Mouse (Mus musculus): ENCODE measurements around the gene Col11a2. TPM values are rescaled to one million over a fixed set of nuclear protein-coding genes. Genes with fewer than 3 reads are reported as not detected.

The Col11a2 gene
- polyA plus RNA-seq, 1 experiment from 2014 or later: 0.79 TPM

DNA sequence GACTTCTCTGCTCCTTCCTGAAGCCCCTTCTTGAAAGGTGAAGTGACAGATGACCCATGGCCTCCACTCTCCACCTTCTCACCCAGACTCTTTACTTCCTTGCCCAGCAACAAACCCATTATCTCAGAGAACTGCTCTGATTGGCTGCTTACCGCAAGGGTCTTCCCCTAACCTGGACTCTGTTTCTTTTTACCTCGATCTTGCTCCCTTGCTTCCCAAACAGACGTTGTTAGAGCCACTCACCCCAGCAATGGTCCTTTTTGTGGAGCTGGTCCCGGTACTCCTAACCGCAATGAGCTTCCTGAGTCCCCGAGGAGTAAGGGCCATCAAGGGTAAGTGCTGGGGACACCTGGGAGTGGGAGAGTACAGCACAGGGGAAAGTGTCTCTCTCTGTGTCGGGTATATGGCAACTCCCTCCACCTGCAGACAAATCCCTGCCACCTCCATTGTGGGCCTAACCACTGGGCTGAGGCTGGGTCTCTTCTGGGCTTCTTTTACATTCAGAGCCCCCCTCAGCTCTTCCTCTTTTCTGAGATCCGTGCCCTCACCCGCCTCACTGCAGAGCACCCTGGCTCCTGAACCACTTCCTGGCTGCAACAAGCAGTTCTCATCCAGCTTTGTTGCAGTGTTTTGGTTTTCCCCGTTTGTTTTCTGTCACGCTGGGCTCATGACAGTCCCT, 53.1 kb downstream of the Col11a2 start, which contains the start of gene H2-Oa:
H2-Oa (plus strand) TSS at position 144 of the 679 bp plus-strand sequence.
- no peaks in the 10 kb centered on the region for H3K9me3 ChIP-seq (replicated peaks)
- H3K4me1 ChIP-seq (replicated peaks): peaks cover 7% of the 10 kb centered on the region; the same call in 1 of the 2 replicates
- no peak within 1 kb of the TSS; the same call in 1 of the 2 replicates for H3K4me3 ChIP-seq (replicated peaks)
- WGBS (ENCODE audit: insufficient replicate concordance): 12% methylated on average over 11 of the region's 11 CpGs
- no peak within 1 kb of the TSS for H3K9ac ChIP-seq
- H3K27me3 ChIP-seq: no peaks in the 10 kb centered on the region; the same call in 1 of the 2 replicates
- no peak for ATAC-seq (ENCODE audit: insufficient read depth)
- H3K4me2 ChIP-seq: peak within 1 kb of the TSS; percentile 27; the same call in 1 of the 2 replicates
- H3K36me3 ChIP-seq (replicated peaks): no peaks in the 10 kb centered on the region
- no peak within 1 kb of the TSS for H3K27ac ChIP-seq (replicated peaks)

DNA sequence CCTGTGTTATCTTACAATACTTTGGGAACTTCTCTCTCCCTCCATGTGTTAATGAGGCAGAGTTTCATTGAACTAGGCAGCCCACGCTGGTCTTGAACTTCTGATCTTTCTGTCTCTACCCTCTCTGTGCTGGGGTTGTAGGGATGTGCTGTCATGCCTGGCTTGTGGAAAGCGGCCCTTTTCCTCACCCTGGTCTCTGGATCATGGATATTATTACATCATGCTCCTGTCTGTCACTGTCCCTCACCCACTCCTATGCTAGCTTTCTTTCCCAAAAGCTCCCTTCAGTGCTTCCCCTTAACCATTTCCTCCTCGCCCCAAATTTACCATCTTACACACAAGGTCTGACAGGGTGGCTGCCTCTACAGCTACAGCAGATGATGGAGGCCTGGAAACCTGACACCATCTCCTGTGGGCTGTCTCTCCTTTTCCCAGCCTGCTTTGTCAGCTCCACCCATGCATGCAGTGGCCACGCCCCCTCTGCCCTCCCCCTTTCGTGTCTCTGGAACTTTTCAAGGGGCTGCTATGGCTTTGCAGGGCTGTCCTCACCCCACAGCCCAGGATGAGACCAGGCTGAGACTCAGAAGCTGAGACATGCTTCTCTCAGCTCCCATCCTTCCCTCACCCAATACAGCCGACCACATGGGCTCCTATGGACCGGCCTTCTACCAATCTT, 54.1 kb downstream of the Col11a2 start:
- Histone ChIP-seq H3K4me2 (no peak overlapping the region), H3K4me3 (replicated peaks) (no peak overlapping the region), H3K36me3 (replicated peaks) (no peaks in the 10 kb centered on the region), H3K27ac (replicated peaks) (no peak overlapping the region), H3K4me1 (replicated peaks) (peaks cover 4% of the 10 kb centered on the region; the same call in 1 of the 2 replicates), H3K27me3 (no peaks in the 10 kb centered on the region; the same call in 1 of the 2 replicates), H3K9ac (no peak overlapping the region), H3K9me3 (replicated peaks) (no peaks in the 10 kb centered on the region)
- 33% methylated on average over 7 of the region's 7 CpGs for WGBS (ENCODE audit: insufficient replicate concordance)
- ATAC-seq (ENCODE audit: insufficient read depth): no peak

DNA sequence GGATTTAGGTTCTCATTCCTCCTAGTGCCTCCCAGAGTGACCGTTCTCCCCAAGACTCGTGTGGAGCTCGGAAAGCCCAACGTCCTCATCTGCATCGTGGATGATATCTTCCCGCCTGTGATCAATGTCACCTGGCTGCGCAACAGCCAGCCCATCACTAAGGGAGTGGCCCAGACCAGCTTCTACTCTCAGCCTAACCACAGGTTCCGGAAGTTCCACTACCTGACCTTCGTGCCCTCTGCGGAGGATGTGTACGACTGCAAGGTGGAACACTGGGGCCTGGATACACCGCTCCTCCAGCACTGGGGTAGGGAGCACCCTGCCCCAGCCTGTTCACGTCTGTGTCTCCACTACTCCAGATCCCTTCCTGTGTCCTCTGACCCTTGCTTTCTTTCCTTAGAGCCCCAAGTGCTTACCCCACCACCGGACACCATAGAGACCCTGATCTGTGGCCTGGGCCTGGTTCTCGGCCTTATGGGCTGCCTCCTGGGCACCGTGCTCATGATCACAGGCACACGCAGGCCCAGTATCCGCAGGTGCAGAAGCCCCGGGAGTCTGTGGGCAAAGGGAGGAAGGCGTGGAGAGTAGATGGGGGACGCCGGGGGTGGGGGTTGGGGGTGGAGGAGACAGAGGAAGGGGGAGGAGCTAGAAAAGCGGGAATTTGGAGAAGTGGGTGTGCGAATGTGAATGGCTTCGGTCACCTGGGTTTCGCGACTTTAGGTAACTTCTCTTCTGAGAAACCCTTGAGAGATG, 55.2 kb downstream of the Col11a2 start:
- Histone ChIP-seq H3K36me3 (replicated peaks) (no peaks in the 10 kb centered on the region), H3K27ac (replicated peaks) (no peak overlapping the region), H3K4me1 (replicated peaks) (peaks cover 9% of the 10 kb centered on the region; the same call in 1 of the 2 replicates), H3K9me3 (replicated peaks) (no peaks in the 10 kb centered on the region), H3K27me3 (no peaks in the 10 kb centered on the region; the same call in 1 of the 2 replicates), H3K4me3 (replicated peaks) (no peak overlapping the region), H3K9ac (no peak overlapping the region), H3K4me2 (no peak overlapping the region)
- WGBS (ENCODE audit: insufficient replicate concordance): 62% methylated on average over 27 of the region's 27 CpGs
- no peak for ATAC-seq (ENCODE audit: insufficient read depth)

DNA sequence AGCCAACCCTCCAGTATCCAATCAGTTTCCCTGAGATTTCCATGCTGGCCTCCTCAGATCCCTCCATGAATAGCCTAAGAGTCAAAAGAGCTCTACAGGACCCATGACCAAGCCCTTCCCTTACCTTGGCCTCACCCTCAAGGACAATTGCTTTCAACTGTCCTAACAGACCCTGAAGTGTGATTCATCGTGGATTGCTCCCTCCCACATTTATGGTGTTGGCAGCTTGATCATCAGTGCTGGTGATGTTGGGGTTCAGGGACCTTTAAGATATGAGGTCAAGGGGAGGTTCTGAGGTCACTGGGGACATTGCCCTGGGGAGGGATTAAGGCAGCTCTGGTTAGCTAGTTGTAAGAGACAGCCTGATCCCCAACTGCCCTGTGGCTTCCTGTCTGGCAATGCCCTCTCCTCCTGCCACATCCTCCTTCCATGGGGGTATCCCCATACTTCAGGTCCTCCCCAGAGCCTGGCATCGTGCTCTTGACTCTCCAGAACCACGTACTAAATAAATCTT, 57.3 kb downstream of the Col11a2 start:
- no peak for ATAC-seq (ENCODE audit: insufficient read depth)
- WGBS (ENCODE audit: insufficient replicate concordance): 28% methylated on average over 3 of the region's 3 CpGs
- H3K27me3 ChIP-seq: peaks cover 3% of the 10 kb centered on the region; the same call in 1 of the 2 replicates
- H3K36me3 ChIP-seq (replicated peaks): no peaks in the 10 kb centered on the region
- H3K4me2 ChIP-seq: no peak overlapping the region
- H3K4me3 ChIP-seq (replicated peaks): no peak overlapping the region
- H3K4me1 ChIP-seq (replicated peaks): peaks cover 5% of the 10 kb centered on the region
- no peak overlapping the region for H3K27ac ChIP-seq (replicated peaks)
- no peaks in the 10 kb centered on the region for H3K9me3 ChIP-seq (replicated peaks)
- H3K9ac ChIP-seq: no peak overlapping the region

DNA sequence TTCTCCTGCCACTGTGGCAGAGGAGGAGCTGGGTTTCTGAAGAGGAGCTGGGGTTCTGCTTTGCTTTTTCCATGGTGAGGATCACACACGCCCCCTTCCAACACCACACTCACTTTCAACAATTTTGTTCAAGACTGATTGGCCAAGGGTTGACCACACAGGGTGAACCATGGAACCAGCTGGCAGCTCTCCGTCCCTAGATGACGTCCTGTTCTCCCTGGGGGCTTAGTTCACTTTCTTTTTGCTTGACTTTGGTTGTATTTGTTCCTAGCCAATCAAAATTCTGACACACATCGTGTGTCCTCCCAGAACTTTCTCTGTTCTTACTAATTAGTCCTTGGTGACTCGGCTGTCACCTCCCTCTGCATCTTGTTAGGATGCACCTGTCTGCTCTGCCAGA, 58.0 kb downstream of the Col11a2 start:
- Histone ChIP-seq H3K4me1 (replicated peaks) (peaks cover 7% of the 10 kb centered on the region), H3K36me3 (replicated peaks) (no peaks in the 10 kb centered on the region), H3K9ac (no peak overlapping the region), H3K4me2 (no peak overlapping the region), H3K4me3 (replicated peaks) (no peak overlapping the region), H3K27ac (replicated peaks) (no peak overlapping the region), H3K9me3 (replicated peaks) (no peaks in the 10 kb centered on the region), H3K27me3 (peaks cover 3% of the 10 kb centered on the region; the same call in 1 of the 2 replicates)
- WGBS (ENCODE audit: insufficient replicate concordance): 46% methylated on average over 5 of the region's 5 CpGs
- no peak for ATAC-seq (ENCODE audit: insufficient read depth)

DNA sequence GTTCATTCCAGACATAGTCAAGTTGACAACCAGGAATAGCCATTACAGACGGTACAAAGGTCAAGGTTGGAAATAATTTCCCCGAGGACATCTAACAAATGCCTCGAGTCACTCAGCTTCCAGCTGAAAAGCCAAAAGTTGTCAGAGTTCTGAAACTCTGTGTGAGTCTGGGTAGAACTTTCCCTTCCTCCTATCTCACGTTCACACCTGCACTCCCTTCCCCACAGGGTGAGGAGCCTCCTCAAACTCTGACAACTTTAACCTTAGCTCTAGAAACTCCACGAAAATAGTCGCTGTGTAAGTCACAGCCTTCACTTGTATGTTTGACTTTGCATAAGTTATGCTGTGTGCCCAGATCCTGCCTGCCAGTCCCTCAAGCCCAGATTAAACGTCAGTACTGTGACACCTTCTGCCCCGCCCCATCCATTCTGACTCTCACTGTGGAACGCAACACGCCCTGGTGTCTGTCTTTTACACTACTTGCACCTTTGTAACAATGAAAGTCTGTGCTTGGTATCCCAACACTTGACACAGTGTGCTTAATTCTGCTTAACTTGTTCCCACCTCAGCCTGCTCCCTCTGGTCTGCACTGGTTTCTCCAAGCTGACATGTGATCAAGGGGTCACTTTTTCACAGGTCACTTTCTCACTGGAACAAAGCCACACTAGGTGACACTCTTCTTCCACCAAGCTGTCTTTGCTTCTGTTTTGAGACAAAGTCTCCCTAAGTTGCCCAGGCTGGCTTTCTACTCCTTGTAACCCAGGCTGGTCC, 59.7 kb downstream of the Col11a2 start:
- no peak for ATAC-seq (ENCODE audit: insufficient read depth)
- no peaks in the 10 kb centered on the region for H3K36me3 ChIP-seq (replicated peaks)
- H3K27ac ChIP-seq (replicated peaks): no peak overlapping the region
- no peaks in the 10 kb centered on the region for H3K9me3 ChIP-seq (replicated peaks)
- H3K9ac ChIP-seq: no peak overlapping the region
- H3K27me3 ChIP-seq: peaks cover 3% of the 10 kb centered on the region; the same call in 1 of the 2 replicates
- H3K4me3 ChIP-seq (replicated peaks): no peak overlapping the region
- H3K4me2 ChIP-seq: no peak overlapping the region
- peaks cover 7% of the 10 kb centered on the region for H3K4me1 ChIP-seq (replicated peaks)
- WGBS (ENCODE audit: insufficient replicate concordance): 33% methylated on average over 10 of the region's 10 CpGs

DNA sequence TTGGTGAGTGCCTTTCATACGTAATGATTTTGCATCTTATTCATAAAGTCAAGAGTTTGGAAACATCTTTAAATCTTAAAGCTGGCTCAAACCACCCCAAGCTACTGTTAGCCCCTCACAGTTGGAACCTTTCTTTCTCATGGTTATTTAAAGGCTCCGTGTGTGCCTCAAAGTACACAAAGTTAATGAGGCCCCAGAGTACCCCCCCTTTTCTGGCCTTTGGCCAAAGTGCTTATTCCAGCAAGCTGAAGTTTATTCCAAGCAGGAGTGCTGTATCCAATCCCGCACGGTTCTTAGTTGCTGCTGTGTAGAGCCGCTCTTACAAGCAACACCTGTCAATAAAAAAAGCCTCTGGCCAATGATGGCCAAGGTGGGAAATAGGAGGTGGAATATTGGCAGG, 60.3 kb downstream of the Col11a2 start:
- Histone ChIP-seq H3K4me1 (replicated peaks) (peaks cover 7% of the 10 kb centered on the region), H3K27ac (replicated peaks) (no peak overlapping the region), H3K27me3 (peaks cover 3% of the 10 kb centered on the region; the same call in 1 of the 2 replicates), H3K4me2 (no peak overlapping the region), H3K9ac (no peak overlapping the region), H3K4me3 (replicated peaks) (no peak overlapping the region), H3K9me3 (replicated peaks) (no peaks in the 10 kb centered on the region), H3K36me3 (replicated peaks) (no peaks in the 10 kb centered on the region)
- ATAC-seq (ENCODE audit: insufficient read depth): no peak
- WGBS (ENCODE audit: insufficient replicate concordance): 69% methylated on average over 5 of the region's 5 CpGs

DNA sequence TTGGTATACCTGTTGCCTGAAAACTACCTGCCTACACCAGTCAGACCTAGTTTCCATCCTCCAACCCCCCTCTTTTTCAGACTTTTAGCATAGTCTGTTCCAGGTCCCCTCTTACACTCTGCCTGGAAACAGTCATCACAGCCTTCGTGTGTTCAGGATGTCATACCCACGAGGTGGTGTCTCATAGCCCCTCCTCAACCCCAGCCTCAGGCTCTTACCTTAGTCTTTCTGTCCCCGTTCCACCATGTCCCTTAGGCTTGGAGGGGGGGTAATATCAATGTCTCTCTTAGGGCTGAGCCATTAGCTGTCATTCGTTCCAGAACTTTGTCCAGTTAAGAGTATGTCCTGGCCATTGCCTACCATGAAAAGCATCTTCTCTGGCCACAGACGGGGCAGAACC, 61.9 kb downstream of the Col11a2 start:
- peaks cover 3% of the 10 kb centered on the region; the same call in 1 of the 2 replicates for H3K27me3 ChIP-seq
- WGBS (ENCODE audit: insufficient replicate concordance): 19% methylated on average over 5 of the region's 5 CpGs
- no peak overlapping the region for H3K9ac ChIP-seq
- H3K36me3 ChIP-seq (replicated peaks): no peaks in the 10 kb centered on the region
- H3K4me3 ChIP-seq (replicated peaks): no peak overlapping the region
- H3K27ac ChIP-seq (replicated peaks): no peak overlapping the region
- no peaks in the 10 kb centered on the region for H3K9me3 ChIP-seq (replicated peaks)
- H3K4me1 ChIP-seq (replicated peaks): peaks cover 7% of the 10 kb centered on the region
- H3K4me2 ChIP-seq: 0 out of 2 replicates have a peak overlapping the region, but pooled peaks have one; percentile 62
- ATAC-seq (ENCODE audit: insufficient read depth): no peak

DNA sequence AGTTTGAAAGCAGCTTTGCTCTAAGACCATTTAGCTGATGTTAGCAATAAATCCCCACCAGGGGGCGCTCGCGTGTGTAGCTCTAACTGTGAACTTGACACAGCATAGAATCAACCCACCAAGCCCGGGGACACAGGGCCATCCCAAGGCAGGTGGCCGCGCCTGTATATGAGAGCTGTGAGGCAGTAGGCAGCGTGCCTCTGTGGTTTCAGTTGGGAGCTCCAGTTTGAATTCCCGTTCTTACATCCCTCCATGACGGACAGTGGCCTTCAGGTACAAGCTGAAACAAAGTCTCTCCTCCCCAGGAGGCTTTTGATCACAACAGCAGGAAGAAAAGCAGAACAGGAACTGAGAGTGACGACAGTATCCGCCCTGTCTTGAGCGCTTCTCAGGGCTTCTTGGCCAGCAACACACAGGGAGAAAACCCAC, 62.4 kb downstream of the Col11a2 start:
- no peak overlapping the region for H3K9ac ChIP-seq
- H3K27ac ChIP-seq (replicated peaks): no peak overlapping the region
- H3K4me1 ChIP-seq (replicated peaks): peaks cover 7% of the 10 kb centered on the region
- H3K4me2 ChIP-seq: peak overlapping the region; percentile 62
- 2% methylated on average over 12 of the region's 12 CpGs for WGBS (ENCODE audit: insufficient replicate concordance)
- peak; percentile 80 for ATAC-seq (ENCODE audit: insufficient read depth)
- H3K36me3 ChIP-seq (replicated peaks): no peaks in the 10 kb centered on the region
- H3K27me3 ChIP-seq: peaks cover 3% of the 10 kb centered on the region; the same call in 1 of the 2 replicates
- H3K4me3 ChIP-seq (replicated peaks): peak overlapping the region; percentile 39
- no peaks in the 10 kb centered on the region for H3K9me3 ChIP-seq (replicated peaks)

DNA sequence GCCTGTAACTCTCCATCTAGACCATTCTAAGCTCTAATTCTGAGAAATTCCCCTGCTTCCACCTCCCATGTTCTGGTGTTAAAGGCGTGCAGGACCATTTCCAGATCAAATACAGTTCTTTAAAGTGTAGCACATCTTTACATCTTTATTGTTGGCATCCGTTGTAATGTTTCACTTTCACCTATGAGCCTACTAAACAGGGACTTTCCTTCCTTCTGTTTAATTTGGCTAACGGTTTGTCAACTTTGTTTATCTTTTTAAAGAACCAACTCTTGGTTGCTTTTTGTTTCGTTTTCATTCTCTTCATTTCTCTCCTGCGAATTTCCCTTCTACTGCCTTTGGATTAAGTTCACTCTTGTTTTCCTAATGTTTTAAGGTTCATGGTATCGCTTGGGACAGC, 63.6 kb downstream of the Col11a2 start:
- no peak overlapping the region for H3K4me3 ChIP-seq (replicated peaks)
- no peak overlapping the region for H3K9ac ChIP-seq
- peaks cover 3% of the 10 kb centered on the region; the same call in 1 of the 2 replicates for H3K27me3 ChIP-seq
- H3K9me3 ChIP-seq (replicated peaks): no peaks in the 10 kb centered on the region
- ATAC-seq (ENCODE audit: insufficient read depth): no peak
- H3K36me3 ChIP-seq (replicated peaks): no peaks in the 10 kb centered on the region
- 52% methylated on average over 6 of the region's 6 CpGs for WGBS (ENCODE audit: insufficient replicate concordance)
- H3K4me2 ChIP-seq: no peak overlapping the region
- H3K4me1 ChIP-seq (replicated peaks): peaks cover 7% of the 10 kb centered on the region
- no peak overlapping the region for H3K27ac ChIP-seq (replicated peaks)
